Mouse (Mus musculus): ENCODE measurements around the gene Kcnj1.

Kcnj1 gene

DNA sequence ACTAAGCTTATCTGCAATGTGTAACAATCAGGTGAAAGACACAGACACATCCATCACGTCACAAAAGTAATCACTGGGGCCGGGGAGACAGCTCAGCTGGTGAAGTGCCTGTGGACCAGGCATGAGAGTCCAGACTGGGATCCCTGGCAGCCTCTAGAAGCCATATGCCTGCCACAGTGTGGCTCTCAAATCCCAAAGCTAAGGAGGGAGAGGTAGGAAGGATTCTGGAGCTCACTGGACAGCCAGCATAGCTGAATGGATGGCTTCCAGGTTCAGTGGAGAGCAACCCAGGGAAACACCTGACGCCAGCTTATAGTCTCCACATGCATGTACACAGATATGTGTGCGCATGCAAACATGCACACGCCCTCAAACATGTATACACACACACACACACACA, 76.5 kb downstream of the Kcnj1 start:
- DNase-seq (ENCODE audit: low spot score in 2 of 2): no peak
